Mouse (Mus musculus): Measurements from ENCODE around the gene Tmem178b. TPM values are rescaled to one million over a fixed set of nuclear protein-coding genes. Genes with fewer than 3 reads are reported as not detected.

The Tmem178b gene
- polyA plus RNA-seq, 1 experiment from 2014 or later = 0.63 TPM

GRCm38 (mm10) chr6:39936590-39936989 is 63.5 kb downstream of the Tmem178b start:
- Histone ChIP-seq H3K4me2 (no peak overlapping the region), H3K27me3 (no peaks in the 10 kb centered on the region), H3K9ac (no peak overlapping the region), H3K4me3 (no peak overlapping the region), H3K27ac (no peak overlapping the region), H3K9me3 (no peaks in the 10 kb centered on the region), H3K36me3 (no peaks in the 10 kb centered on the region), H3K4me1 (no peaks in the 10 kb centered on the region)
- 69% methylated on average over 3 of the region's 3 CpGs for WGBS
- ATAC-seq (ENCODE audit: insufficient number of reproducible peaks, low FRiP score, low TSS enrichment, low read depth) = no peak

GRCm38 (mm10) chr6:39940920-39941319 is 67.8 kb downstream of the Tmem178b start:
- Histone ChIP-seq H3K4me2 (no peak overlapping the region), H3K9ac (no peak overlapping the region), H3K4me1 (no peaks in the 10 kb centered on the region), H3K4me3 (no peak overlapping the region), H3K36me3 (no peaks in the 10 kb centered on the region), H3K27ac (no peak overlapping the region), H3K27me3 (no peaks in the 10 kb centered on the region), H3K9me3 (no peaks in the 10 kb centered on the region)
- 77% methylated on average over 7 of the region's 7 CpGs for WGBS
- no peak for ATAC-seq (ENCODE audit: insufficient number of reproducible peaks, low FRiP score, low TSS enrichment, low read depth)

- H3K4me1 ChIP-seq = no peaks in the 10 kb centered on the region
- 80% methylated on average over 9 of the region's 9 CpGs for WGBS
- ATAC-seq (ENCODE audit: insufficient number of reproducible peaks, low FRiP score, low TSS enrichment, low read depth) = no peak
- no peak overlapping the region for H3K4me2 ChIP-seq
- H3K9me3 ChIP-seq = no peaks in the 10 kb centered on the region
- H3K9ac ChIP-seq = no peak overlapping the region
- no peaks in the 10 kb centered on the region for H3K36me3 ChIP-seq
- no peak overlapping the region for H3K27ac ChIP-seq
- no peaks in the 10 kb centered on the region for H3K27me3 ChIP-seq
- H3K4me3 ChIP-seq = no peak overlapping the region
These were observed 71.8 kb downstream of the Tmem178b start for GRCm38 (mm10) chr6:39944854-39945253.

GRCm38 (mm10) chr6:39945670-39946440 is 72.8 kb downstream of the Tmem178b start:
- Histone ChIP-seq H3K4me2 (no peak overlapping the region), H3K4me1 (no peaks in the 10 kb centered on the region), H3K9ac (no peak overlapping the region), H3K36me3 (no peaks in the 10 kb centered on the region), H3K27me3 (no peaks in the 10 kb centered on the region), H3K27ac (no peak overlapping the region), H3K9me3 (no peaks in the 10 kb centered on the region), H3K4me3 (no peak overlapping the region)
- ATAC-seq (ENCODE audit: insufficient number of reproducible peaks, low FRiP score, low TSS enrichment, low read depth) = no peak
- 77% methylated on average over 5 of the region's 5 CpGs for WGBS

GRCm38 (mm10) chr6:39946601-39947000 is 73.5 kb downstream of the Tmem178b start:
- H3K36me3 ChIP-seq = no peaks in the 10 kb centered on the region
- no peaks in the 10 kb centered on the region for H3K9me3 ChIP-seq
- H3K4me2 ChIP-seq = no peak overlapping the region
- no peak overlapping the region for H3K9ac ChIP-seq
- 86% methylated on average over 4 of the region's 4 CpGs for WGBS
- ATAC-seq (ENCODE audit: insufficient number of reproducible peaks, low FRiP score, low TSS enrichment, low read depth) = no peak
- H3K27me3 ChIP-seq = no peaks in the 10 kb centered on the region
- no peak overlapping the region for H3K4me3 ChIP-seq
- no peaks in the 10 kb centered on the region for H3K4me1 ChIP-seq
- no peak overlapping the region for H3K27ac ChIP-seq

GRCm38 (mm10) chr6:39953951-39954350 is 80.9 kb downstream of the Tmem178b start:
- Histone ChIP-seq H3K27me3 (no peaks in the 10 kb centered on the region), H3K4me2 (no peak overlapping the region), H3K9ac (no peak overlapping the region), H3K9me3 (no peaks in the 10 kb centered on the region), H3K4me1 (no peaks in the 10 kb centered on the region), H3K27ac (no peak overlapping the region), H3K4me3 (no peak overlapping the region), H3K36me3 (no peaks in the 10 kb centered on the region)
- WGBS = 80% methylated on average over 5 of the region's 5 CpGs
- ATAC-seq (ENCODE audit: insufficient number of reproducible peaks, low FRiP score, low TSS enrichment, low read depth) = no peak

GRCm38 (mm10) chr6:39955211-39955610 is 82.1 kb downstream of the Tmem178b start:
- H3K4me2 ChIP-seq = no peak overlapping the region
- no peak overlapping the region for H3K27ac ChIP-seq
- H3K27me3 ChIP-seq = no peaks in the 10 kb centered on the region
- H3K4me3 ChIP-seq = no peak overlapping the region
- 90% methylated on average over 2 of the region's 2 CpGs for WGBS
- no peaks in the 10 kb centered on the region for H3K36me3 ChIP-seq
- no peak overlapping the region for H3K9ac ChIP-seq
- H3K9me3 ChIP-seq = no peaks in the 10 kb centered on the region
- ATAC-seq (ENCODE audit: insufficient number of reproducible peaks, low FRiP score, low TSS enrichment, low read depth) = no peak
- H3K4me1 ChIP-seq = no peaks in the 10 kb centered on the region

GRCm38 (mm10) chr6:39964606-39965005 is 91.5 kb downstream of the Tmem178b start:
- H3K4me3 ChIP-seq = no peak overlapping the region
- 61% methylated on average over 4 of the region's 4 CpGs for WGBS
- no peak for ATAC-seq (ENCODE audit: insufficient number of reproducible peaks, low FRiP score, low TSS enrichment, low read depth)
- H3K27me3 ChIP-seq = no peaks in the 10 kb centered on the region
- no peaks in the 10 kb centered on the region for H3K36me3 ChIP-seq
- no peaks in the 10 kb centered on the region for H3K9me3 ChIP-seq
- no peak overlapping the region for H3K9ac ChIP-seq
- H3K4me1 ChIP-seq = no peaks in the 10 kb centered on the region
- H3K4me2 ChIP-seq = no peak overlapping the region
- no peak overlapping the region for H3K27ac ChIP-seq

GRCm38 (mm10) chr6:39970281-39970680 is 97.2 kb downstream of the Tmem178b start:
- Histone ChIP-seq H3K4me2 (no peak overlapping the region), H3K36me3 (no peaks in the 10 kb centered on the region), H3K27ac (no peak overlapping the region), H3K4me1 (no peaks in the 10 kb centered on the region), H3K27me3 (no peaks in the 10 kb centered on the region), H3K9me3 (no peaks in the 10 kb centered on the region), H3K4me3 (no peak overlapping the region), H3K9ac (no peak overlapping the region)
- ATAC-seq (ENCODE audit: insufficient number of reproducible peaks, low FRiP score, low TSS enrichment, low read depth) = no peak

- H3K9me3 ChIP-seq = no peaks in the 10 kb centered on the region
- H3K9ac ChIP-seq = no peak overlapping the region
- no peaks in the 10 kb centered on the region for H3K27me3 ChIP-seq
- H3K4me2 ChIP-seq = no peak overlapping the region
- no peak overlapping the region for H3K4me3 ChIP-seq
- no peak for ATAC-seq (ENCODE audit: insufficient number of reproducible peaks, low FRiP score, low TSS enrichment, low read depth)
- H3K27ac ChIP-seq = no peak overlapping the region
- H3K36me3 ChIP-seq = no peaks in the 10 kb centered on the region
- H3K4me1 ChIP-seq = no peaks in the 10 kb centered on the region
- 76% methylated on average over 4 of the region's 4 CpGs for WGBS
These were observed 105.9 kb downstream of the Tmem178b start for GRCm38 (mm10) chr6:39978942-39979341.

GRCm38 (mm10) chr6:39990772-39991171 is 117.7 kb downstream of the Tmem178b start:
- no peaks in the 10 kb centered on the region for H3K36me3 ChIP-seq
- H3K4me2 ChIP-seq = no peak overlapping the region
- no peak overlapping the region for H3K4me3 ChIP-seq
- H3K4me1 ChIP-seq = no peaks in the 10 kb centered on the region
- no peak overlapping the region for H3K9ac ChIP-seq
- no peaks in the 10 kb centered on the region; the same call in 1 of the 2 replicates for H3K9me3 ChIP-seq
- no peak for ATAC-seq (ENCODE audit: insufficient number of reproducible peaks, low FRiP score, low TSS enrichment, low read depth)
- no peaks in the 10 kb centered on the region for H3K27me3 ChIP-seq
- WGBS = 71% methylated on average over 4 of the region's 4 CpGs
- no peak overlapping the region for H3K27ac ChIP-seq

GRCm38 (mm10) chr6:39991922-39992321 is 118.9 kb downstream of the Tmem178b start:
- WGBS = 59% methylated on average over 6 of the region's 6 CpGs
- H3K4me1 ChIP-seq = no peaks in the 10 kb centered on the region
- H3K27me3 ChIP-seq = no peaks in the 10 kb centered on the region
- H3K27ac ChIP-seq = no peak overlapping the region
- H3K4me3 ChIP-seq = no peak overlapping the region
- H3K9me3 ChIP-seq = no peaks in the 10 kb centered on the region; the same call in 1 of the 2 replicates
- no peak overlapping the region for H3K9ac ChIP-seq
- no peak overlapping the region for H3K4me2 ChIP-seq
- H3K36me3 ChIP-seq = no peaks in the 10 kb centered on the region
- ATAC-seq (ENCODE audit: insufficient number of reproducible peaks, low FRiP score, low TSS enrichment, low read depth) = no peak
